Mouse (Mus musculus) liver, embryonic 18 days (tissue): ENCODE measurements around the gene Ddx21. TPM values are rescaled to one million over a fixed set of nuclear protein-coding genes. Genes with fewer than 3 reads are reported as not detected.

Experiments used
- polyA plus RNA-seq: library from polyadenylated mRNA; depleted of rRNA; stranded (reverse); fragments of >200 nt; gene quantifications from 2 replicates; pipeline ENCODE4 v1.2.3, GENCODE M21; 2012; rRNA removed

Gene Ddx21
- polyA plus RNA-seq: 16.1 and 16.3 TPM in 2 replicates

GRCm38 (mm10) chr10:62602177-62603040 is at the start of gene Ddx21:
Gene Ddx21 (minus strand): TSS chr10:62602281.

GRCm38 (mm10) chr10:62650881-62651810 is 49.1 kb upstream of the Ddx21 start, which contains the start of gene Ddx50:
Gene Ddx50 (minus strand): TSS chr10:62651218.

GRCm38 (mm10) chr10:62578338-62579100 is 23.6 kb downstream of the Ddx21 start, which contains the start of gene Kif1bp:
Gene Kif1bp (minus strand): TSS chr10:62578457.

Other genes with a start within 250 kb of the Ddx21 start
- 34.5 and 38.8 TPM in 2 replicates for gene Hk1, start 222.4 kb downstream of the Ddx21 start, polyA plus RNA-seq
- 5.5 and 9.4 TPM in 2 replicates for gene Hkdc1, start 179.8 kb downstream of the Ddx21 start, polyA plus RNA-seq
- gene 4930507D05Rik, start 152.8 kb downstream of the Ddx21 start, polyA plus RNA-seq: 0.07 and 0.10 TPM in 2 replicates
- 11.2 and 12.8 TPM in 2 replicates for gene Supv3l1, start 152.5 kb downstream of the Ddx21 start, polyA plus RNA-seq
- 12.8 and 13.8 TPM in 2 replicates for gene Vps26a, start 115.5 kb downstream of the Ddx21 start, polyA plus RNA-seq
- gene Srgn, start 74.8 kb downstream of the Ddx21 start, polyA plus RNA-seq: 34.0 and 35.3 TPM in 2 replicates
- 7.9 and 8.2 TPM in 2 replicates for gene Kif1bp, start 23.8 kb downstream of the Ddx21 start, polyA plus RNA-seq
- 21.7 and 26.8 TPM in 2 replicates for gene Ddx50, start 48.9 kb upstream of the Ddx21 start, polyA plus RNA-seq
- gene Stox1, start 123.8 kb upstream of the Ddx21 start, polyA plus RNA-seq: 0.15 and 0.24 TPM in 2 replicates
- 22.2 and 24.3 TPM in 2 replicates for gene Ccar1, start 190.0 kb upstream of the Ddx21 start, polyA plus RNA-seq